Mouse (Mus musculus) lung, postnatal 0 days (tissue): ENCODE measurements around the gene Dpysl4. TPM values are rescaled to one million over a fixed set of nuclear protein-coding genes. Genes with fewer than 3 reads are reported as not detected.

ENCODE experiments used
- ATAC-seq: fragments of 200-750 bp; cut with Nextera tagmentation; 2 replicates; pipeline ENCODE4 v1.8.0; 2017; ENCODE audit warnings: moderate library complexity
- DNase-seq: peaks from one replicate; pipeline ENCODE4 v3.0.0-alpha.2; 2016; ENCODE audit warnings: low spot score
- H3K27ac ChIP-seq: fragments of 300-500 bp; sonication (generic); 2 replicates; pipeline ENCODE4 v1.5.1; 2014; ENCODE audit warnings: antibody characterized with exemption, mild to moderate bottlenecking, low read length, mixed read lengths
- H3K27me3 ChIP-seq: fragments of 300-500 bp; sonication (generic); replicated peaks from 2 replicates; pipeline ENCODE4 v1.6.1; 2014; ENCODE audit warnings: low read length, mixed read lengths; ENCODE audit not compliant: insufficient read depth
- H3K36me3 ChIP-seq: fragments of 300-500 bp; sonication (generic); 2 replicates; pipeline ENCODE4 v1.6.1; 2014; ENCODE audit warnings: low read length, mixed read lengths; ENCODE audit not compliant: insufficient read depth
- H3K4me1 ChIP-seq: fragments of 300-500 bp; sonication (generic); 2 replicates; pipeline ENCODE4 v1.6.1; 2014; ENCODE audit warnings: antibody characterized with exemption, low read depth, low read length, mixed read lengths; ENCODE audit not compliant: insufficient read depth
- H3K4me2 ChIP-seq: fragments of 300-500 bp; sonication (generic); replicated peaks from 2 replicates; pipeline ENCODE4 v1.6.1; 2014; ENCODE audit warnings: low read depth, mild to moderate bottlenecking, low read length, moderate library complexity, mixed read lengths
- H3K4me3 ChIP-seq: fragments of 300-500 bp; sonication (generic); 2 replicates; pipeline ENCODE4 v1.5.1; 2014; ENCODE audit warnings: low read depth, low read length
- H3K9ac ChIP-seq: fragments of 300-500 bp; sonication (generic); replicated peaks from 2 replicates; pipeline ENCODE4 v1.6.1; 2014; ENCODE audit warnings: low read depth, mild to moderate bottlenecking
- H3K9me3 ChIP-seq: fragments of 300-500 bp; sonication (generic); 2 replicates; pipeline ENCODE4 v1.6.1; 2016; ENCODE audit warnings: low read length, mixed read lengths
- CTCF ChIP-seq: IDR thresholded peaks from 2 replicates; pipeline ENCODE4 v1.5.1; 2016; ENCODE audit warnings: antibody characterized with exemption, mild to moderate bottlenecking
- EP300 ChIP-seq: IDR thresholded peaks from 2 replicates; pipeline ENCODE4 v1.6.1; 2016; ENCODE audit warnings: antibody characterized with exemption, mild to moderate bottlenecking, control low read depth
- WGBS: fragments of 180-500 bp; shearing (Covaris S2); extraction: QIAGEN DNeasy Blood & Tissue Kit; methylation state at CpG from one replicate; pipeline ENCODE4 v1.1.7; 2014; 5-methylcytosine and 5-hydroxymethylcytosine counted together
- polyA plus RNA-seq: library from polyadenylated mRNA; unstranded; fragments of >200 nt; fragmentation: Nextera tagmentation; extraction: Ambion mirVana; gene quantifications from 2 replicates; pipeline ENCODE4 v1.2.1, GENCODE M21; 2015

The Dpysl4 gene
- polyA plus RNA-seq, 1 experiment from 2014 or later, result 0.54 TPM

DNA sequence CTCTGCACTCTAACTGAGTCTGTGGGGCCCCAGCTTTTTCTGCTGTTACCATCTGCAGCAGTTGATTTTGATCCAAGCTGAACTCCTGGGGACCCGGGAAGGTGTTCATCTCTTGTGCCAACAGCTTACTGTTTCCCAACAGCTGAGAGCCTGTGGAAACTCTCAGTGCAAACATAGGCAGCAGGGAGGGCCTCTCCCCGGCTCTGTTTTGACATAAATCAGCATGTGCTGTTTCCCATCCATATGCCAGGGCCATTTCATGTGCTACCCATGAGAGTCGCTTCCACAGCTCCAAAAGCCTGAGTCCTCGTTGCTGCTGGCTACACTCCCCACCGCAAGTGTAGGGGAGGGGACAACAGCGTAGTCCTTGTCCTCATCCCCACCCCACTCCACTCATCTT is 7.6 kb upstream of the Dpysl4 start:
- Histone ChIP-seq H3K4me3 (no peak overlapping the region), H3K27ac (no peak overlapping the region), H3K27me3 (no peaks in the 10 kb centered on the region), H3K36me3 (no peaks in the 10 kb centered on the region), H3K9ac (no peak overlapping the region), H3K9me3 (no peaks in the 10 kb centered on the region), H3K4me2 (no peak overlapping the region), H3K4me1 (no peaks in the 10 kb centered on the region)
- 50% methylated on average over 6 of the region's 6 CpGs for WGBS
- DNase-seq (no peak), ATAC-seq (no peak)
- TF ChIP-seq EP300 (no peak), CTCF (no peak)

DNA sequence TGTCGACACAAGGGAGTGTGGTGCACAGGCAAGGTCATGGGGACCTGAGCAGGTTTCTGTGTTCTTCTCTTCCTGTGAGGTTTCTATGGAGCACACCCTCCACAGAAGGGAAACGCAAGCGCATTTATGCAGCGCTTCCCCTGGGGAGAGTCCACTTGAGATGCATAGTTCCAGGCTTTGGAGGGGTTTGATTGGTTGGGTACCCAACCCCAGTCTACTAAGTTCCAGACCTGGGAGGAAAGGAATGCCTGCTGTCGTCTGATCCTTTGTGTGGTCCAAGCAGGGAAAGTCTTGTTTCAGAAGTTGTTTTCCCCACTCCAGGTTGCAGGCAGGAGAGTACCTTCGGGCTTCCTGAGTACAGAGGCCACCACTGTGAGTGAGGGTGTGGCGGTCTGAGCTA is 6.7 kb upstream of the Dpysl4 start:
- H3K27ac ChIP-seq, result no peak overlapping the region
- H3K27me3 ChIP-seq, result no peaks in the 10 kb centered on the region
- ATAC-seq (no peak), DNase-seq (no peak)
- H3K4me1 ChIP-seq, result no peaks in the 10 kb centered on the region
- H3K9me3 ChIP-seq, result no peaks in the 10 kb centered on the region
- TF ChIP-seq EP300 (no peak), CTCF (no peak)
- WGBS, result 65% methylated on average over 7 of the region's 7 CpGs
- no peak overlapping the region for H3K4me2 ChIP-seq
- H3K4me3 ChIP-seq, result no peak overlapping the region
- no peak overlapping the region for H3K9ac ChIP-seq
- no peaks in the 10 kb centered on the region for H3K36me3 ChIP-seq

DNA sequence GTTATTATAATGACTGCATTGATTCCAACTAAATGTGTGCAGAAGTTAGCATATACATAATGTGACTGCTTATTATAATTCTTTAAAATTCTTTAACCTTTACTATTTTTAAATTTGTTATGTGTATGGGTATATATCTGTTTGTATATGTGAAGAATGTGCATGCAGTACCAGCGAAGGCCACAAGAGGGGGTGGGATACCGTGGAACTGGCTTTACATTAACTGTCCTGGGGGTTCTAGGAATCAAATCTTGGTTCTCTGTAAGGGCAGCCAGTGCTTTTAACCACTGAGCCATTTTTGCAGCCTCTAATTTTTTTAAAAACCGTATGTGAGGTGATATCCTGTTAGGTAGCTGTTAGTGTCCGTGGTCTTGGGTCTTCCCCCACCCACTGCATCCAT is 5.1 kb upstream of the Dpysl4 start:
- DNase-seq (no peak), ATAC-seq (no peak)
- Histone ChIP-seq H3K9me3 (no peaks in the 10 kb centered on the region), H3K4me1 (no peaks in the 10 kb centered on the region), H3K9ac (no peak overlapping the region), H3K36me3 (no peaks in the 10 kb centered on the region), H3K27ac (no peak overlapping the region), H3K4me3 (no peak overlapping the region), H3K4me2 (no peak overlapping the region), H3K27me3 (peaks cover 9% of the 10 kb centered on the region)
- 64% methylated on average over 4 of the region's 4 CpGs for WGBS
- TF ChIP-seq CTCF (peak; percentile 44), EP300 (no peak)

DNA sequence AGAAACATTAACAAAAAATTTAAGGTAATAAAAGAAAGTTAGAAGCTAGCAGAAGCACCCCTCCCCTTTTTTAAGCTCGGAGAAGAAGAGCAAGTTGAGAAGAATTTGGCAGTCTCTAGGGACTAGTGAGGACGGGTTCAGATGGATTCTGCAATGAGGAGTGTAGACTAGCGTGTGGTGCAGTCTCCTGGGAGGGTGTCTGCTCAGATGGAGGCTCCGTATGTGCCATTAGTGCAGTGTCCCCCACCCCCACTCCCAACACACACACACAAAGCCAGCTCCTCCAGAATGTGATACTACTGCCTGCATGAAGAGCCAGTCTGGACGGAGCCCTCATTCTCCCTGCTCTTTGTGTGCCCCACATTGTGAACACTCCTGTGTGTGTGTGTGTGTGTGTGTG is 4.6 kb upstream of the Dpysl4 start:
- peaks cover 13% of the 10 kb centered on the region for H3K27me3 ChIP-seq
- TF ChIP-seq CTCF (no peak), EP300 (no peak)
- H3K27ac ChIP-seq, result no peak overlapping the region
- H3K9me3 ChIP-seq, result no peaks in the 10 kb centered on the region
- no peaks in the 10 kb centered on the region for H3K36me3 ChIP-seq
- ATAC-seq (no peak), DNase-seq (no peak)
- WGBS, result 61% methylated on average over 5 of the region's 5 CpGs
- no peaks in the 10 kb centered on the region for H3K4me1 ChIP-seq
- H3K9ac ChIP-seq, result no peak overlapping the region
- H3K4me3 ChIP-seq, result no peak overlapping the region
- H3K4me2 ChIP-seq, result no peak overlapping the region

DNA sequence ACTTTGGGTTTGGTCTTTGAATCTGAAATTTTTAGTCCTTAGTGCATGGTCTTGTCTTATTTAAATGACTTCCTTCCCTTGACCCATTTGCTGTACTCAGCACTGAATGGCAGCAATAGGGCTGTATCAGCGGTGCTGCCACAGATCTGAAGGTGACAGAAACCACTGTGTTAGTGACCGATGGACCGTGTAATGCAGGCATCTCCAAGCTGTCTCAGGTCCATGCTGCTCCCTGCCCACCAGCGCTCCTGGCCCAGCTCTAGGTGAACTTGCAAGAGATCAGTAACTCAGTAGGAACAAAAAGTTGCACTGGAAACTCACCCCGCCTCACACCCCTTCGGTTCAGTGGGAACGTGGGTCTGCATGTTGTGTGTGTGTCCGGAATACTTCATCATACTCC is 3.5 kb upstream of the Dpysl4 start:
- WGBS, result 82% methylated on average over 8 of the region's 8 CpGs
- H3K9ac ChIP-seq, result no peak overlapping the region
- no peaks in the 10 kb centered on the region for H3K9me3 ChIP-seq
- TF ChIP-seq CTCF, result no peak
- no peaks in the 10 kb centered on the region for H3K4me1 ChIP-seq
- DNase-seq (no peak), ATAC-seq (no peak)
- H3K4me3 ChIP-seq, result no peak overlapping the region
- H3K27ac ChIP-seq, result no peak overlapping the region
- H3K27me3 ChIP-seq, result peaks cover 20% of the 10 kb centered on the region
- no peak overlapping the region for H3K4me2 ChIP-seq
- H3K36me3 ChIP-seq, result no peaks in the 10 kb centered on the region

DNA sequence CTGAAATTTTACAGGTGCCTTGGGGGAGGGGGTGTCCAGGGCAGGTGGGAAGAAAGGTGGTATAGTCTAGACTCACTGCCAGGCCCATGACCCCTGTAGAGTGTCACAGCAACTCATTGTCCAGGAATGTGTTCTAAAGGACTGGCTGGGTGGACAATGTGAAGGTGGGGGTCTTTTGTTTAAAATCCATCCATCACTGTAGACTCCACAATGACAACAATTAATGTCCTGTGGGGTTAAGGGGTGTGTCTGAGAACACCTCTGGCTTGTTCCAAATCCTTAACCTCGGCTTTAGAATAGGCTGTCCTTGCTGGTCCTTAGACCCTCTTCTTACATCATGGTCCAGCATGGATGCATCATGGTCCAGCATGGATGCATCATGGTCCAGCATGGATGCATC is 1.5 kb upstream of the Dpysl4 start:
- no peaks in the 10 kb centered on the region for H3K36me3 ChIP-seq
- no peak overlapping the region for H3K4me3 ChIP-seq
- peaks cover 20% of the 10 kb centered on the region for H3K27me3 ChIP-seq
- H3K27ac ChIP-seq, result no peak overlapping the region
- ATAC-seq (no peak), DNase-seq (no peak)
- H3K9me3 ChIP-seq, result no peaks in the 10 kb centered on the region
- H3K4me1 ChIP-seq, result no peaks in the 10 kb centered on the region
- WGBS, result 50% methylated on average over 1 of the region's 1 CpGs
- no peak overlapping the region for H3K4me2 ChIP-seq
- H3K9ac ChIP-seq, result no peak overlapping the region
- TF ChIP-seq EP300, result no peak
- no peak for TF ChIP-seq CTCF
